Mouse (Mus musculus) CH12.LX (cell line): ENCODE results near the gene Ctsw.

Experiments used
- EP300 ChIP-seq: IDR thresholded peaks from 2 replicates; pipeline ENCODE4 v1.6.1; 2011; ENCODE audit warnings: low read length, improper control_type of control experiment
- MAFK ChIP-seq: IDR thresholded peaks from 2 replicates; pipeline ENCODE4 v1.6.1; 2011; ENCODE audit warnings: low read length, improper control_type of control experiment; ENCODE audit not compliant: insufficient replicate concordance
- POLR2A ChIP-seq: IDR thresholded peaks from 2 replicates; pipeline ENCODE4 v1.6.1; 2011; ENCODE audit warnings: low read depth, mild to moderate bottlenecking, improper control_type of control experiment, low read length
- ZC3H11A ChIP-seq: IDR thresholded peaks from 2 replicates; pipeline ENCODE4 v1.6.1; 2012; ENCODE audit warnings: low read depth, mild to moderate bottlenecking, inconsistent platforms, low read length, improper control_type of control experiment

DNA sequence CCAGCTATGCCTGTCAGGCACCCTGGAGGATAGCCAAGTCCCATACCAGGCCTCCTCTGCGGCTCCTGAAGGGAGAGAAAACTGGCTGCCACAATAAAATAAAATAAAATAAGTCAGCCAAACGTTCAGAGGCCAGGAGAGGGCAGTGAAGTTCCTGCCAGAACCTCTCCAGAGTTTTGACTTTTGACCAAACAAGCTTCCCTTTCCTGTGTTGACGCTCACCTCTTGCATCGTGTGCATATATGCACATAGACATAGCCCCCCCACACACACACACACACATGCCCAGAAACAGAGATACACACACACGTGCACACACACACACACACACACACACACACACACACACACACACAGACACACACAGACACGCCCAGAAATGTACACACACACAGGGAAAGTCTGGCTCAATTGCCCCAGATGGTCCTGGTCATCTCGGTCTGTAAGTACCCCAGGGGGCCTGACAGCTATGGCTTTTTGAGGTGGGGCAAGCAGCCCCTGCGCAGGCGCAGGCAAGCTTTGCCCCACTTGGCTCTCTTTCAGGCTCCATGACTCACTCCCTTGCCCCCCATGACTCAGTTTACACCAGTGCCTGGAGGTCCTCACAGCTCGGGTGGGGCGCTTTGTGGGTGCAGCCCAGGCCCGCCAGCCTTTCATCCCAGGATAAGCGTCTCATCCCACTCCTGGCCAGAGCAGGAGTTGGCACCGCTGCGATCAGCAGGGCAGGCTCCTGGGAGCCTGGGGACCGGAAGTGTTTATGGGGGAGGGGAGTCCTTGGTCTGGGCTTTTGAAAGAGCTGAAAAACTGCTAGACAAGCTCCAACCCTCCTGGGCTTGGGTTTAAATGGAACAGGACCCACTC, 35.1 kb downstream of the Ctsw start:
- TF ChIP-seq MAFK (no peak), EP300 (no peak), ZC3H11A (no peak), POLR2A (no peak)
